Mouse (Mus musculus) hindbrain, embryonic 16.5 days (tissue): ENCODE results near the gene 2310046K23Rik. TPM values are rescaled to one million over a fixed set of nuclear protein-coding genes. Genes with fewer than 3 reads are reported as not detected.
"Not testable (repeated sequence)": the region's sequence is repeated elsewhere in the genome, so short reads cannot be mapped to it uniquely, and the experiment has no call there.

Experiments
- ATAC-seq: fragments of 200-750 bp; cut with Nextera tagmentation; 2 replicates; pipeline ENCODE4 v1.8.0; 2017; ENCODE audit warnings: moderate TSS enrichment, moderate library complexity
- H3K27ac ChIP-seq: fragments of 300-500 bp; sonication (generic); 2 replicates; pipeline ENCODE4 v1.5.1; 2014; ENCODE audit warnings: low read depth, mild to moderate bottlenecking, control low read depth, low read length, moderate library complexity
- H3K27me3 ChIP-seq: fragments of 300-500 bp; sonication (generic); replicated peaks from 2 replicates; pipeline ENCODE4 v1.6.1; 2014; ENCODE audit warnings: low read length; ENCODE audit not compliant: control insufficient read depth, insufficient read depth
- H3K36me3 ChIP-seq: fragments of 300-500 bp; sonication (generic); 2 replicates; pipeline ENCODE4 v1.6.1; 2014; ENCODE audit warnings: mild to moderate bottlenecking, low read length, moderate library complexity, mixed read lengths; ENCODE audit not compliant: control insufficient read depth, insufficient read depth
- H3K4me1 ChIP-seq: fragments of 300-500 bp; sonication (generic); 2 replicates; pipeline ENCODE4 v1.6.1; 2014; ENCODE audit warnings: low read depth, low read length; ENCODE audit not compliant: control insufficient read depth, insufficient read depth
- H3K4me2 ChIP-seq: fragments of 300-500 bp; sonication (generic); 2 replicates; pipeline ENCODE4 v1.6.1; 2014; ENCODE audit warnings: mild to moderate bottlenecking, low read length, control low read depth, moderate library complexity
- H3K4me3 ChIP-seq: fragments of 300-500 bp; sonication (generic); 2 replicates; pipeline ENCODE4 v1.5.1; 2014; ENCODE audit warnings: mild to moderate bottlenecking, low read length, control low read depth, moderate library complexity
- H3K9ac ChIP-seq: fragments of 300-500 bp; sonication (generic); 2 replicates; pipeline ENCODE4 v1.6.1; 2014; ENCODE audit warnings: low read depth, mild to moderate bottlenecking, control low read depth, low read length, moderate library complexity
- H3K9me3 ChIP-seq: fragments of 300-500 bp; sonication (generic); 2 replicates; pipeline ENCODE4 v1.6.1; 2014; ENCODE audit warnings: mild to moderate bottlenecking, low read length, moderate library complexity; ENCODE audit not compliant: control insufficient read depth
- WGBS: fragments of 180-500 bp; shearing (Covaris S2); extraction: QIAGEN DNeasy Blood & Tissue Kit; methylation state at CpG from one replicate; pipeline ENCODE4 v1.1.7; 2014; 5-methylcytosine and 5-hydroxymethylcytosine counted together
- polyA plus RNA-seq: library from polyadenylated mRNA; unstranded; fragments of >200 nt; fragmentation: Nextera tagmentation; extraction: Ambion mirVana; gene quantifications from 2 replicates; pipeline ENCODE4 v1.2.1, GENCODE M21; 2015

2310046K23Rik gene
- polyA plus RNA-seq, 1 experiment from 2014 or later: not detected

- Histone ChIP-seq H3K9me3 (no peaks in the 10 kb centered on the region), H3K4me2 (no peak overlapping the region), H3K4me3 (no peak overlapping the region), H3K27ac (no peak overlapping the region), H3K36me3 (no peaks in the 10 kb centered on the region), H3K27me3 (no peaks in the 10 kb centered on the region), H3K9ac (no peak overlapping the region), H3K4me1 (no peaks in the 10 kb centered on the region)
- no peak for ATAC-seq
Measured at GRCm38 (mm10) chr3:92510786-92511185, 23.5 kb downstream of the 2310046K23Rik start.

DNA sequence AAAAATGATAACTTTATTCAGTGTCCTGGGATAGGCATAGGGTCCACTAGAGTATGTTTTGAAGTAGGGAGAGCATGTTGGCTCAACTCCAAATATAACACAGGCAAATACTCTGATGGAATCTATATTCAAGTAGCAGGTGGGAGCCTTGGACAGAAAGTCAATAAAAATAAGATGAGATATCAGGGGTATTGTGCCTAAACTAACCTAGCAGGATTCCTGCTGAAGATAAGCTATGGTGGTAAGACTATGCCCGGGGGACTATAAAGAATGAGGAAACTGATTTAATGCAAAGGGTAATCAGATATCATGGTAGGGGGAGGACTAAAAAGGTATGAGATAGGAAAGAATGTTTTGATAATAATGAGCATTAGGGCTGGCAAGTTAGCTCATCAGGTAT is 26.1 kb downstream of the 2310046K23Rik start:
- WGBS: 82% methylated on average over 1 of the region's 1 CpGs
- no peak for ATAC-seq
- no peak overlapping the region for H3K9ac ChIP-seq

DNA sequence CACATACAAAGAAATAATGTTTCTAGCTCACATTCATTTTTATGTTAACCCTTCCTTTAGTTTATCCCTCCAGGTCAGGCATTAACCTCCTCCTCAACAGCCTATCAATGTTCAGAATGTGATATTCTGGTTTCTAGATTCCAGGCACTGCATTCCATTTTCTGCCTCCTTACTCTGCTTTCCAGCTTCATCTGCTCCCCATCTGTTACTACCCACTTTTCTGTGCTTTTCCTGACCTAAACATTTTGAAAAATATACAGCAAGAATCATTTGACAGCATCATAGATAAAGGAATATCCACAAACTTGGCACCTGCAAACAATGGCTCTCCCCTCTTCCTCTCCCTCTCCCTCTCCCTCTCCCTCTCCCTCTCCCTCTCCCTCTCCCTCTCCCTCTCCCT is 30.8 kb downstream of the 2310046K23Rik start:
- Histone ChIP-seq H3K4me1 (no peaks in the 10 kb centered on the region), H3K27me3 (no peaks in the 10 kb centered on the region), H3K4me3 (no peak overlapping the region), H3K4me2 (no peak overlapping the region), H3K27ac (no peak overlapping the region), H3K36me3 (no peaks in the 10 kb centered on the region), H3K9ac (no peak overlapping the region), H3K9me3 (no peaks in the 10 kb centered on the region)
- no peak for ATAC-seq

More for the DNA sequence above, 26.1 kb downstream of the 2310046K23Rik start:
- Histone ChIP-seq H3K27ac (no peak overlapping the region), H3K4me2 (no peak overlapping the region), H3K27me3 (no peaks in the 10 kb centered on the region), H3K9me3 (no peaks in the 10 kb centered on the region), H3K4me3 (no peak overlapping the region), H3K4me1 (no peaks in the 10 kb centered on the region), H3K36me3 (no peaks in the 10 kb centered on the region)

DNA sequence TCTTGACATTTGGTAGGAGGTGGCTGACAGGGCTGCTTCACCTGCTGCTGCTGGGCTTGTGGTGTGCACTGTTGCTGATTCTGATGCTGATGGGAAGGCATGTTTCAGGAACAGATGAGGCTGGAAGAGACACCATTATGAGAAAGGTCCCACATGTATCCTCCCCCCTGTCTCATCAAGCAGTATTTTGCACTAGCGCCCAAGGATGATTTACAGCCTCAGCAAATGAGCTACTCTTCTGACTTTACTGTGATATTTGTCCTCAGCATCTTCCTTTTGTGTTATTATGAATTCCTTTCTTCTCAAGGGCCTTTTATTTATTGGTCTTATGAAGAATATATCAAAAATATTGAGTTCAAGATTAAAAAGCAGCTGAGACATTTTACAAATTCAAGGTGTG is 33.9 kb downstream of the 2310046K23Rik start, which contains the start of gene Sprr4:
Gene Sprr4 (minus strand): TSS at position 101 of the 400 bp plus-strand sequence.
- WGBS: 89% methylated on average over 1 of the region's 1 CpGs
- Histone ChIP-seq H3K27me3 (no peaks in the 10 kb centered on the region), H3K27ac (no peak within 1 kb of the TSS), H3K4me2 (no peak within 1 kb of the TSS), H3K9ac (no peak within 1 kb of the TSS), H3K9me3 (no peaks in the 10 kb centered on the region), H3K36me3 (no peaks in the 10 kb centered on the region), H3K4me1 (no peaks in the 10 kb centered on the region), H3K4me3 (no peak within 1 kb of the TSS)
- no peak for ATAC-seq

- not testable (repeated sequence) for H3K36me3 ChIP-seq, H3K4me1 ChIP-seq, H3K4me3 ChIP-seq, H3K9me3 ChIP-seq, ATAC-seq, H3K4me2 ChIP-seq, H3K27ac ChIP-seq, H3K9ac ChIP-seq, H3K27me3 ChIP-seq
Measured at GRCm38 (mm10) chr3:92490262-92490661, 44.0 kb downstream of the 2310046K23Rik start.

DNA sequence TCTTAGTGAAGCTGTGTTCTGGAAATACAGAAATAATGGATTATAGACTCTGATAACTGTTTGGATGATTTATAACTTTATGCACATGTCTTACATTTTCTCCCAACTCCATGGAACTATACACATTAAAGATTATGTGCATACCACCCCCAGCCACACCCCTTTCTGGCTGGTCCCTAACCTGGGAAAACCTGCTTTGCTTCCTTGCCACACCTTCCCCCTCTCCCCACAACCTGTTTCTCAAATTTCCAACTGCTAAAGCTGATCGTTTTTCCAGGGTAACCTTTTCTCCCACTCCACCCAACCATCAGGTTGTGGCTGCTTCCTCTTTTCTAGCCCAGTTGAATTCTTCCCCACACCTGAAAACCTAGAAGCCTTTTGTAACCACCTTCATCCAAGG is 48.0 kb downstream of the 2310046K23Rik start:
- WGBS: 64% methylated on average over 1 of the region's 1 CpGs

DNA sequence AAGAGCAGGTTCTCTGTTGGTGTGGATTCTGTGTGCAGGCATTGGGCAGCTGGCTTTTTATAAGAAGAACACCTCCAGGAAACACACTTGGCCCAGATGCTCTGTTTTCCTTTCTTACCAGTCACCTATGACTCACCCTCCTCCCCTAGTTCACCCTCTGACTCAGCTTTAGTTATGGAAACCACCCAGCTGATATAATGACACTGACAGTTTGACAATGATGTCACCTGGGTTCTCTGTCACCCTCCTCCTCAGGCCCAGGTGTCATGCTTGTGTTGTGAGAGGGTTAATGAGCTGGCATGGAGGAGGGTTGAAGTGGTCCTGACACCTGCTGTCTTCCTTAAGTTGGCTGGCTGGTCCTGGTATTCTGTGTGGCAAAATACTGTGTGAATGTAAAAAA is 48.4 kb downstream of the 2310046K23Rik start, which contains the start of gene Sprr1a:
Gene Sprr1a (minus strand): TSS at position 33 of the 400 bp plus-strand sequence.
- Histone ChIP-seq H3K27ac (no peak within 1 kb of the TSS), H3K9ac (no peak within 1 kb of the TSS)
- no peak for ATAC-seq

More for the DNA sequence above, 48.0 kb downstream of the 2310046K23Rik start:
- Histone ChIP-seq H3K27me3 (no peaks in the 10 kb centered on the region), H3K4me2 (no peak overlapping the region), H3K9ac (no peak overlapping the region), H3K36me3 (no peaks in the 10 kb centered on the region), H3K9me3 (no peaks in the 10 kb centered on the region), H3K27ac (no peak overlapping the region), H3K4me1 (no peaks in the 10 kb centered on the region), H3K4me3 (no peak overlapping the region)
- ATAC-seq: no peak

More for the DNA sequence above, 48.4 kb downstream of the 2310046K23Rik start, which contains the start of gene Sprr1a:
- no peaks in the 10 kb centered on the region for H3K27me3 ChIP-seq
- H3K4me3 ChIP-seq: no peak within 1 kb of the TSS
- no peaks in the 10 kb centered on the region for H3K36me3 ChIP-seq
- H3K4me2 ChIP-seq: no peak within 1 kb of the TSS
- H3K4me1 ChIP-seq: no peaks in the 10 kb centered on the region
- no peaks in the 10 kb centered on the region for H3K9me3 ChIP-seq

Other genes starting within 250 kb of the 2310046K23Rik start
- gene Sprr2a3, start 249.1 kb downstream of the 2310046K23Rik start, polyA plus RNA-seq: not detected in 2 replicates
- gene Sprr2b, start 217.9 kb downstream of the 2310046K23Rik start, polyA plus RNA-seq: 0.97 TPM in 1 of 2 replicates, not detected in the other
- gene Sprr2d, start 195.4 kb downstream of the 2310046K23Rik start, polyA plus RNA-seq: not detected in 2 replicates
- not detected in 2 replicates for gene Sprr2e, start 182.4 kb downstream of the 2310046K23Rik start, polyA plus RNA-seq
- not detected in 2 replicates for gene Sprr2f, start 169.3 kb downstream of the 2310046K23Rik start, polyA plus RNA-seq
- gene Sprr2h, start 148.8 kb downstream of the 2310046K23Rik start, polyA plus RNA-seq: not detected in 2 replicates
- not detected in 2 replicates for gene Sprr2i, start 126.5 kb downstream of the 2310046K23Rik start, polyA plus RNA-seq
- gene Sprr2j-ps, start 116.4 kb downstream of the 2310046K23Rik start, polyA plus RNA-seq: not detected in 2 replicates
- gene Gm9774, start 105.1 kb downstream of the 2310046K23Rik start, polyA plus RNA-seq: 6.1 and 18.1 TPM in 2 replicates
- gene Sprr2k, start 101.9 kb downstream of the 2310046K23Rik start, polyA plus RNA-seq: not detected in 2 replicates
- not detected in 2 replicates for gene Sprr1b, start 95.7 kb downstream of the 2310046K23Rik start, polyA plus RNA-seq
- gene Sprr3, start 75.8 kb downstream of the 2310046K23Rik start, polyA plus RNA-seq: not detected in 2 replicates
- gene Sprr1a, start 48.6 kb downstream of the 2310046K23Rik start, polyA plus RNA-seq: 0.20 and 0.59 TPM in 2 replicates
- not detected in 2 replicates for gene Sprr4, start 34.0 kb downstream of the 2310046K23Rik start, polyA plus RNA-seq
- not detected in 2 replicates for gene Ivl, start 39.2 kb upstream of the 2310046K23Rik start, polyA plus RNA-seq
- gene Smcp, start 54.5 kb upstream of the 2310046K23Rik start, polyA plus RNA-seq: not detected in 2 replicates
- not detected in 2 replicates for gene 2210017I01Rik, start 73.0 kb upstream of the 2310046K23Rik start, polyA plus RNA-seq
- not detected in 2 replicates for gene Lce6a, start 87.1 kb upstream of the 2310046K23Rik start, polyA plus RNA-seq
- not detected in 2 replicates for gene Lce1a1, start 113.8 kb upstream of the 2310046K23Rik start, polyA plus RNA-seq
- not detected in 2 replicates for gene Lce1b, start 122.4 kb upstream of the 2310046K23Rik start, polyA plus RNA-seq
- gene Lce1a2, start 135.8 kb upstream of the 2310046K23Rik start, polyA plus RNA-seq: not detected in 2 replicates
- not detected in 2 replicates for gene Lce1c, start 144.7 kb upstream of the 2310046K23Rik start, polyA plus RNA-seq
- not detected in 2 replicates for gene Lce1d, start 152.7 kb upstream of the 2310046K23Rik start, polyA plus RNA-seq
- not detected in 2 replicates for gene Lce1e, start 174.6 kb upstream of the 2310046K23Rik start, polyA plus RNA-seq
- not detected in 2 replicates for gene Lce1f, start 185.8 kb upstream of the 2310046K23Rik start, polyA plus RNA-seq
- not detected in 2 replicates for gene Gm38119, start 204.6 kb upstream of the 2310046K23Rik start, polyA plus RNA-seq
- not detected in 2 replicates for gene Lce1g, start 217.8 kb upstream of the 2310046K23Rik start, polyA plus RNA-seq
- gene Lce1h, start 230.6 kb upstream of the 2310046K23Rik start, polyA plus RNA-seq: not detected in 2 replicates
- not detected in 2 replicates for gene Lce1i, start 244.4 kb upstream of the 2310046K23Rik start, polyA plus RNA-seq